Mouse (Mus musculus): Measurements from ENCODE around the gene Fam151b. TPM values are rescaled to one million over a fixed set of nuclear protein-coding genes. Genes with fewer than 3 reads are reported as not detected.

Fam151b gene
- polyA plus RNA-seq, 1 experiment = 12.1 TPM

DNA sequence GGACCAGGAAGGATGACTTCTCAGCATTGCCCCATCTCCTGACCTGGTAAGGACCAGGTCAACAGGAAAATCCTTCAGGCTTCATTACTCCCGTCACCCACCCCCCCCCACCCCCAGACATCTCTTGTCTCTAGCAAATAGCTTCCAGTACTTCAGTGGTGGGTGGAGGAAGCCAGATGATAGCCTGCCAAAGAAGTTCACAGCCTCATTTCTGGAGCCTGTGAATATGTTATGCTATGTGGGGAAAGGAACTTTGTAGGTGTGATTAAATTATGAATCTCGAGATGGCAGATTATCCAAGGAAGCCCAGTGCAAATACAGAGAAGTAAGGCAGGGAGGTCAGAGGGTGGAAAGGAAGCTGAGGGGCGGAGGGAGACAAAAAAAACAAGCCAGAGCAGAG lies 60.1 kb downstream of the Fam151b start:
- DNase-seq (ENCODE audit: extremely low spot score in 1 of 2, low spot score in 1 of 2) = peak in 1 of 2 experiments; percentile 54

DNA sequence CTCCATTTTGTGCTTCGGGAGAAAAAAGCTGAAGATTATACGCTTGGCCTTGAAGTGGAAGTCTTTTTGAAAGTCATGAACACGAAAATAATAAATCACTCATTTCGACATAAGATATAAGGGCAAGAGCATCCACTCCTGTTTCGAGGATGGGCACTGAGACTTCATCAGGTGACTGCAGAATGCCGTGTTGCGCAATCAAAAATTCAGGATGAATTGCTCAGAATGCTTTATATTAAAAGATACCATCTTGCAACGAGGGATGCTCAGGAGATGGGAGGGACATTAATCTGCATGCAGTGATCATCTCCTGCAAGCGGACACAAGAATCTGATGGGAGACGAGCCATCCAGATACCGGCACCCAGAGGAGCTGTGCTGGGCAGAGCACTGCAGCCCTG lies 64.2 kb downstream of the Fam151b start:
- no peak for DNase-seq (ENCODE audit: extremely low spot score in 1 of 2, low spot score in 1 of 2)

DNA sequence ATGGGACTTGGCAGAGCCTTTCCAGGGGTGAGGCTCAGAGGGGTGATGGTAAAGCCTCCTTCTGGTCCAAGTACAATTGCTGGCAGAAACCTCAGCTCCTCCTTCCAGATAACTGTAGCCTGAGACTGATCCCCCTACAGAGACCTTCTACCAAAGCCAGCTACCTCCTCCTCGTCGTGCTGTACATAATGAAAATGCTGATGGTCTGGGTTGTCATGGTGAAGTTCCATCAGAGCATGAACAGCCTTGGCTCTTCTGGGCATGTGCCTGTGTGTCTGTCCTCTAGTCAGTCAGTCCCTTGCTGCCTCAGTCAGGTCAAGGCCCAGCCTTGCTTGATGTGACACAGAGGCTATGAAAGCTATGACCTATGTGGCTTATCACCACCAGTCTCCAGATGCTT lies 73.3 kb downstream of the Fam151b start:
- no peak for DNase-seq (ENCODE audit: extremely low spot score in 1 of 2, low spot score in 1 of 2)

DNA sequence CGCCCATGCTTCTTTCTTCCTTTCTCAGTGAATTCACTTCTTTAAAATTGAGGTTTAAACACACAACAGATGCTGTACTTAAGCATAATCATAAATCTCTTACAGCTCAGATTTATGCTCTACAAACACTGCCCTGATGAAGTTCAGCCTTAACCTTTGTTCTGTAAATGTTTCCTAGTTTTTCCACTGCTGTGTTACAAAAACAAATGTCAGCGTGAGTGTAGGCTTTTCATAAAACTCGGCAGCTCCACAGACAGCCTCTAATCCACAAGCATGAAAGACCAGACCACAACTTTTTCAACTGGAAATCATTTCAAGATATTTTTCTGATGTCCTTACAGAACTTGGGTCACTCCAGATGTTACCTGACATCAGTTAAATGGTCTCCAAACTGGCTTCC lies 80.3 kb downstream of the Fam151b start:
- DNase-seq (ENCODE audit: extremely low spot score in 1 of 2, low spot score in 1 of 2) = no peak

DNA sequence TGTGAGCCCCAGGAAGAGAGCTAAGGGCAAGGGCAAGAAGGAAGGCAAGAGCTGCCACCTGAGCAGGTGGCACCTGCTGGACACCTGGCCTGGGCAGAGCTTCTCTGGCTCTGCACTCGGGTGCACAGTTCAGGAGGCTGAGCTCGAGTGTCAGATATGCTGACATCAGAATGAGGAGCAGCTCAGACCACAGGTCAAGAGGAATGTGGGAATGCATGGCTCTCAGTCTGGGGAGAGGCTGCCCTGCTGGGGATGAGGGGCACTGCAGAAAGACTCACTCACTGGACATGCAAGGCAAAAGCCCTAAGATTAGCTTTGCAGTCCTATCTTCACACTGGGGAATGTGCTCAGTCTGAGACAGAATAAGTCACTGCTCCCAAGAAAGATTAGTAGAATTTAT lies 81.8 kb downstream of the Fam151b start:
- DNase-seq (ENCODE audit: extremely low spot score in 1 of 2, low spot score in 1 of 2) = no peak

Other genes with a start within 250 kb of the Fam151b start
- not detected in 2 replicates for gene Gm20379, start 178.0 kb downstream of the Fam151b start, polyA plus RNA-seq (2012; rRNA removed)
- 1.8 and 2.3 TPM in 2 replicates for gene Dhfr, start 129.3 kb downstream of the Fam151b start, polyA plus RNA-seq (2012; rRNA removed)
- gene Msh3, start 129.0 kb downstream of the Fam151b start, polyA plus RNA-seq (2012; rRNA removed) = 21.2 and 25.4 TPM in 2 replicates
- gene Ankrd34b, start 58.1 kb downstream of the Fam151b start, polyA plus RNA-seq (2012; rRNA removed) = 7.9 and 8.6 TPM in 2 replicates
- 13.0 and 14.4 TPM in 2 replicates for gene Zfyve16, start 46.9 kb upstream of the Fam151b start, polyA plus RNA-seq (2012; rRNA removed)
- not detected in 2 replicates for gene Spz1, start 92.2 kb upstream of the Fam151b start, polyA plus RNA-seq (2012; rRNA removed)
- 65.6 and 75.2 TPM in 2 replicates for gene Serinc5, start 127.1 kb upstream of the Fam151b start, polyA plus RNA-seq (2012; rRNA removed)